Mouse (Mus musculus): ENCODE measurements around the gene Klc3. TPM values are rescaled to one million over a fixed set of nuclear protein-coding genes. Genes with fewer than 3 reads are reported as not detected.
A peak's percentile ranks its signal among the peaks of the same experiment; 100 is the strongest.

The Klc3 gene
- polyA plus RNA-seq, 1 experiment from 2014 or later, result 2.5 TPM

DNA sequence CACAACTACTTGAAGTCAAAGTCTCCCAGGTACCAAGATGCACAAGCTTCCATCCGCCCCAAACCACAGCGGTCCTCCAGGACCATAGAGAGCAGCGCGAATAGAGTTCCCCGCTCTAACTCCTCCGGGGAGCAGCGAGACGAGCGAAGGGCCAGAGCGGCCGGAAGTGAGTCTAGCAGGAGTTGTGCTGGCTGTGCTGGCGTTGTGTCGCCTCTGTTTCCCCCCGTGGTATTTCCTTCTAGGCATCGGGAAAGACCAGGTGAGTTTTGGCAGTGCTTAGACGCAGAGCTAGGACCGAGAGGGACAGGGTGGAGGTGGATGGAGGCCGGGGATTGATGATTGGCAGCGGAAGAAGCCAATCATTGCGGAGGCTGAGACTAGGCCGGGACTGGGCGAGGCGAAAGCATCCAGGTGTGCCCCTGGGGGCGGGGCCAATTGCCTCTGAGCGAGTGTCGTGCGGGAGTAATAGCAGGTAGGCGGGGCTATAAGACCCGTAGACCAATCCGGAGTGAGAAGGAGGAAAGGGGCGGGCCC, 58.9 kb downstream of the Klc3 start:
- peaks cover 10% of the 10 kb centered on the region for H3K36me3 ChIP-seq (ENCODE audit: control insufficient read depth, insufficient read depth, low read length)
- peaks cover 28% of the 10 kb centered on the region for H3K4me1 ChIP-seq (ENCODE audit: control insufficient read depth, insufficient read depth, low read depth, low read length)
- H3K27ac ChIP-seq (ENCODE audit: low read depth, low read length), result peak overlapping the region; percentile 90
- peak overlapping the region; percentile 91 for H3K4me2 ChIP-seq (ENCODE audit: low read length)
- peaks cover 10% of the 10 kb centered on the region for H3K27me3 ChIP-seq (replicated peaks; ENCODE audit: control insufficient read depth, insufficient read depth, low read length)
- WGBS, result under 1% methylated on average over 31 of the region's 31 CpGs
- H3K9ac ChIP-seq (ENCODE audit: low read depth, low read length), result peak overlapping the region; percentile 92
- ATAC-seq, result peak; percentile 95
- H3K9me3 ChIP-seq (ENCODE audit: control insufficient read depth, low read length), result no peaks in the 10 kb centered on the region
- peak overlapping the region; percentile 82 for H3K4me3 ChIP-seq (ENCODE audit: low read length)

MicroRNA genes within 50 kb of the gene (microRNA counts, 519-probe panel; counts per million panel counts)
- 469 counts per million, percentile 1 among the panel's probes with 10 or more counts for microRNA mmu-miR-343

Small RNA genes lying within 50 kb of the gene (microRNA-seq; reads per million reads assigned to microRNA genes)
- gene Mir343, result not detected

Other genes with a start within 250 kb of the Klc3 start
- gene Gipr, start 238.0 kb downstream of the Klc3 start, polyA plus RNA-seq (2015; fragmentation: Nextera tagmentation; extraction: Ambion mirVana), result 2.0 and 2.9 TPM in 2 replicates
- gene Eml2, start 227.7 kb downstream of the Klc3 start, polyA plus RNA-seq (2015; fragmentation: Nextera tagmentation; extraction: Ambion mirVana), result 9.4 and 12.3 TPM in 2 replicates
- gene Gpr4, start 191.6 kb downstream of the Klc3 start, polyA plus RNA-seq (2015; fragmentation: Nextera tagmentation; extraction: Ambion mirVana), result 3.1 and 4.4 TPM in 2 replicates
- 39.9 and 41.5 TPM in 2 replicates for gene Opa3, start 175.8 kb downstream of the Klc3 start, polyA plus RNA-seq (2015; fragmentation: Nextera tagmentation; extraction: Ambion mirVana)
- gene Vasp, start 132.3 kb downstream of the Klc3 start, polyA plus RNA-seq (2015; fragmentation: Nextera tagmentation; extraction: Ambion mirVana), result 39.9 and 42.9 TPM in 2 replicates
- gene Ppm1n, start 124.0 kb downstream of the Klc3 start, polyA plus RNA-seq (2015; fragmentation: Nextera tagmentation; extraction: Ambion mirVana), result 0.79 and 1.5 TPM in 2 replicates
- 124 and 126 TPM in 2 replicates for gene Rtn2, start 121.5 kb downstream of the Klc3 start, polyA plus RNA-seq (2015; fragmentation: Nextera tagmentation; extraction: Ambion mirVana)
- gene Fosb, start 94.1 kb downstream of the Klc3 start, polyA plus RNA-seq (2015; fragmentation: Nextera tagmentation; extraction: Ambion mirVana), result 0.06 and 0.10 TPM in 2 replicates
- 80.6 and 87.2 TPM in 2 replicates for gene Ercc1, start 59.3 kb downstream of the Klc3 start, polyA plus RNA-seq (2015; fragmentation: Nextera tagmentation; extraction: Ambion mirVana)
- 23.1 and 23.6 TPM in 2 replicates for gene Cd3eap, start 44.6 kb downstream of the Klc3 start, polyA plus RNA-seq (2015; fragmentation: Nextera tagmentation; extraction: Ambion mirVana)
- gene Ppp1r13l, start 44.4 kb downstream of the Klc3 start, polyA plus RNA-seq (2015; fragmentation: Nextera tagmentation; extraction: Ambion mirVana), result 1.5 and 1.9 TPM in 2 replicates
- gene Ercc2, start 22.1 kb downstream of the Klc3 start, polyA plus RNA-seq (2015; fragmentation: Nextera tagmentation; extraction: Ambion mirVana), result 22.6 and 25.1 TPM in 2 replicates
- 0.64 and 47.3 TPM in 2 replicates for gene Ckm, start 672 bp upstream of the Klc3 start, polyA plus RNA-seq (2015; fragmentation: Nextera tagmentation; extraction: Ambion mirVana)
- gene Mark4, start 54.7 kb upstream of the Klc3 start, polyA plus RNA-seq (2015; fragmentation: Nextera tagmentation; extraction: Ambion mirVana), result 13.5 and 15.9 TPM in 2 replicates
- 0.97 and 1.5 TPM in 2 replicates for gene Exoc3l2, start 59.2 kb upstream of the Klc3 start, polyA plus RNA-seq (2015; fragmentation: Nextera tagmentation; extraction: Ambion mirVana)
- gene Bloc1s3, start 104.3 kb upstream of the Klc3 start, polyA plus RNA-seq (2015; fragmentation: Nextera tagmentation; extraction: Ambion mirVana), result 3.5 and 4.2 TPM in 2 replicates
- gene Trappc6a, start 104.3 kb upstream of the Klc3 start, polyA plus RNA-seq (2015; fragmentation: Nextera tagmentation; extraction: Ambion mirVana), result 36.3 and 37.1 TPM in 2 replicates
- 0.99 and 2.3 TPM in 2 replicates for gene Nkpd1, start 113.7 kb upstream of the Klc3 start, polyA plus RNA-seq (2015; fragmentation: Nextera tagmentation; extraction: Ambion mirVana)
- 37.7 and 38.3 TPM in 2 replicates for gene Ppp1r37, start 159.0 kb upstream of the Klc3 start, polyA plus RNA-seq (2015; fragmentation: Nextera tagmentation; extraction: Ambion mirVana)
- gene Zfp296, start 173.2 kb upstream of the Klc3 start, polyA plus RNA-seq (2015; fragmentation: Nextera tagmentation; extraction: Ambion mirVana), result 0.20 and 0.46 TPM in 2 replicates
- gene Gemin7, start 173.5 kb upstream of the Klc3 start, polyA plus RNA-seq (2015; fragmentation: Nextera tagmentation; extraction: Ambion mirVana), result 147 and 162 TPM in 2 replicates
- gene Clasrp, start 200.4 kb upstream of the Klc3 start, polyA plus RNA-seq (2015; fragmentation: Nextera tagmentation; extraction: Ambion mirVana), result 54.1 and 54.4 TPM in 2 replicates
- 6.7 and 6.9 TPM in 2 replicates for gene Relb, start 225.3 kb upstream of the Klc3 start, polyA plus RNA-seq (2015; fragmentation: Nextera tagmentation; extraction: Ambion mirVana)

Data from hindbrain, embryonic 16.5 days (tissue).